Mouse (Mus musculus): ENCODE measurements around the gene Pxn.
"Not testable (repeated sequence)": the region's sequence is repeated elsewhere in the genome, so short reads cannot be mapped to it uniquely, and the experiment has no call there.

The Pxn gene

GRCm38 (mm10) chr5:115509321-115509761 is 2.9 kb downstream of the Pxn start:
- DNase-seq (ENCODE audit: low spot score in 2 of 2) = no peak

- no peak for DNase-seq (ENCODE audit: low spot score in 2 of 2)
These were observed 3.6 kb downstream of the Pxn start for GRCm38 (mm10) chr5:115509790-115510689.

- DNase-seq (ENCODE audit: low spot score in 2 of 2) = no peak
These were observed 5.9 kb downstream of the Pxn start for GRCm38 (mm10) chr5:115512375-115512774.

GRCm38 (mm10) chr5:115513246-115513645 is 6.8 kb downstream of the Pxn start:
- DNase-seq (ENCODE audit: low spot score in 2 of 2) = no peak

- no peak for DNase-seq (ENCODE audit: low spot score in 2 of 2)
These were observed 7.2 kb downstream of the Pxn start for GRCm38 (mm10) chr5:115513721-115514120.

GRCm38 (mm10) chr5:115514346-115514745 is 7.9 kb downstream of the Pxn start:
- DNase-seq (ENCODE audit: low spot score in 2 of 2) = no peak

GRCm38 (mm10) chr5:115514896-115515587 is 8.6 kb downstream of the Pxn start:
- no peak for DNase-seq (ENCODE audit: low spot score in 2 of 2)

GRCm38 (mm10) chr5:115516081-115516907 is 9.8 kb downstream of the Pxn start:
- DNase-seq (ENCODE audit: low spot score in 2 of 2) = peak in 1 of 2 experiments; percentile 55

- no peak for DNase-seq (ENCODE audit: low spot score in 2 of 2)
These were observed 10.4 kb downstream of the Pxn start for GRCm38 (mm10) chr5:115516908-115517307.

GRCm38 (mm10) chr5:115517501-115517900 is 11.0 kb downstream of the Pxn start:
- no peak for DNase-seq (ENCODE audit: low spot score in 2 of 2)

GRCm38 (mm10) chr5:115518214-115518613 is 11.7 kb downstream of the Pxn start:
- DNase-seq (ENCODE audit: low spot score in 2 of 2) = not testable (repeated sequence)

GRCm38 (mm10) chr5:115520325-115520869 is 13.9 kb downstream of the Pxn start:
- no peak for DNase-seq (ENCODE audit: low spot score in 2 of 2)

- no peak for DNase-seq (ENCODE audit: low spot score in 2 of 2)
These were observed 15.3 kb downstream of the Pxn start for GRCm38 (mm10) chr5:115521553-115522461.

GRCm38 (mm10) chr5:115522531-115522930 is 16.1 kb downstream of the Pxn start:
- no peak for DNase-seq (ENCODE audit: low spot score in 2 of 2)

- no peak for DNase-seq (ENCODE audit: low spot score in 2 of 2)
These were observed 16.6 kb downstream of the Pxn start for GRCm38 (mm10) chr5:115522981-115523499.

GRCm38 (mm10) chr5:115523971-115524370 is 17.5 kb downstream of the Pxn start:
- no peak for DNase-seq (ENCODE audit: low spot score in 2 of 2)

GRCm38 (mm10) chr5:115524471-115524870 is 18.0 kb downstream of the Pxn start:
- DNase-seq (ENCODE audit: low spot score in 2 of 2) = no peak

GRCm38 (mm10) chr5:115525416-115525815 is 18.9 kb downstream of the Pxn start:
- DNase-seq (ENCODE audit: low spot score in 2 of 2) = no peak

- no peak for DNase-seq (ENCODE audit: low spot score in 2 of 2)
These were observed 19.5 kb downstream of the Pxn start for GRCm38 (mm10) chr5:115525943-115526342.

- no peak for DNase-seq (ENCODE audit: low spot score in 2 of 2)
These were observed 20.2 kb downstream of the Pxn start for GRCm38 (mm10) chr5:115526456-115527202.
